Mouse (Mus musculus) brain, embryonic 14.5 days (tissue): ENCODE measurements around the gene U2af1.

Experiments used
- CTCF ChIP-seq: fragments of 200-500 bp; IDR thresholded peaks from 2 replicates; pipeline ENCODE4 v1.5.1; 2012; ENCODE audit warnings: inconsistent platforms, mild to moderate bottlenecking, moderate library complexity, borderline replicate concordance; ENCODE audit not compliant: insufficient read depth, insufficient read length; ENCODE audit errors: extremely low read depth
- POLR2A ChIP-seq: fragments of 200-500 bp; IDR thresholded peaks from 2 replicates; pipeline ENCODE4 v1.6.1; 2012; ENCODE audit warnings: mild to moderate bottlenecking, inconsistent platforms, borderline replicate concordance; ENCODE audit not compliant: poor library complexity, insufficient read depth, insufficient read length, severe bottlenecking; ENCODE audit errors: extremely low read depth

GRCm38 (mm10) chr17:31637866-31638570 lies 20.7 kb downstream of the U2af1 start:
- TF ChIP-seq POLR2A, result no peak
- no peak for TF ChIP-seq CTCF
